Mouse (Mus musculus): ENCODE data around the gene Atp6v0d1. TPM values are rescaled to one million over a fixed set of nuclear protein-coding genes. Genes with fewer than 3 reads are reported as not detected.
A peak's percentile ranks its signal among the peaks of the same experiment; 100 is the strongest.

The Atp6v0d1 gene
- total RNA-seq, 2 experiments from 2014 or later, result 51.7 to 53.4 TPM

DNA sequence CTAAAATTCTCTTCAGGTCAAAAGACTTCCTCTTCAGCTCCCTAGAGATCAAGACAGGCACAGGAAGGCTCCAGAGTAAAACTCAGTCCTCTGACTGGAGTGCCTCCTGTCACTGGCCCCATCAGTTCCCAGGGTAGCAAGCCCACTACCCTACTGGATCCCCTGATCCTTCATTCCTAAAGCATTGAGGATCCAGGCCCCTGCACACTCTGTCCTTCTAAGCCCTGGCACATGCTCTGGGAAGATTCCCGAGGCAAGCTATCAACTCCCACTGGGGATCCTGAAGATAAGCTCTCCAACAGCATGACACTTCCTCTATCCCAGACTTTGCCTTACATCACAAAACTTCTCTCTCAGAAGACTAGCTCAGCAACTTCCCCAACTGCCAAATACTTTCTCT is 22.1 kb downstream of the Atp6v0d1 start:
- DNase-seq, result peak in 1 of 2 experiments; percentile 59
- intact Hi-C loops (cut with DNase I), result no loop called here

DNA sequence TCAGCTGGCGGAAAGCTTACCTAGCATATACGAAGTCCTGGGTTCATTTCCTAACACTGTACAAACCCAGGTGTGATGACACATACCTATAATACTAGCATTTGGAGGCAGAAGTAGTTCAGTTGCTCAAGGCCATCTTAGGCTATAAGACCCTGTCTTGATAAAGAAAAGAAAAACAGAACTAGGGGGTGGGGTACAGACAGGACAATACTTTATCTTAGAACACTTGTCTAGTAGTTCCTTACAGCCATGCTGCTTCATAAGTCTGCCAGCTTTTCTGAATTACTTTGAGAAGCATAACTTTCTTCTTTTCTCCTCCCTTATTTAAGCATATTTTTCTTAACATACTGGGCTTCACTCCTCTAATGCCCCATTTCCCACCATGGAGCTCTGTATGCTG is 23.0 kb downstream of the Atp6v0d1 start:
- DNase-seq, result no peak
- intact Hi-C loops (cut with DNase I), result no loop called here

DNA sequence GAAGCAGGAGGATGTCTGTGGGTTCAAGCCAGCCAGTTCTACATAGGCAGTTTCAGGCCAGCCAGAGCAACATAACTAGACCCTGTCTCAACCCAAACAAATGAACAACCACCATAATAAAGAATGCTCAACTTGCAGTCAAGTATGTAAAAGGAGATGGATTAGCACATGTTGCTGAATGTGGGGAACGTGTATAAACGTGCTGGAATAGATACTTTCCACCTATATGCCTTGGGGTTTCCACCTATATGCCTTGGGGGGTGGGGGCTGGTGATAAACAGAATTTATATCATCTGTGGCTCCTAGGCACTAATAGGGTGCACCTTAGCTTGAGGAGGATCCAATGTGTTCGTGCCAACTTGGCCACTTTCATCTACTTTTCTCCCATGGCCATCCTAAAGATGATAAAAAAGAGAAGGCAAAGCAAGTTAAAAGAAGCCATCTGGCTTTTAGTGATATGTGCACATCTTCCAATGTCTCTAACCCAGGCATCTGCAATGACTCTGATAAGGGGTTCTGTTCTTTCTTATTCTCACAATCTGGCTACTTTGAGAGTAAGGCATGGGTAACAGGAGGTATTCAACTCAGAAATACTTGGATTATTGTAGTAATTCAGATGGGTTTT is 23.7 kb downstream of the Atp6v0d1 start:
- no peak for DNase-seq
- intact Hi-C loops (cut with DNase I), result no loop called here

DNA sequence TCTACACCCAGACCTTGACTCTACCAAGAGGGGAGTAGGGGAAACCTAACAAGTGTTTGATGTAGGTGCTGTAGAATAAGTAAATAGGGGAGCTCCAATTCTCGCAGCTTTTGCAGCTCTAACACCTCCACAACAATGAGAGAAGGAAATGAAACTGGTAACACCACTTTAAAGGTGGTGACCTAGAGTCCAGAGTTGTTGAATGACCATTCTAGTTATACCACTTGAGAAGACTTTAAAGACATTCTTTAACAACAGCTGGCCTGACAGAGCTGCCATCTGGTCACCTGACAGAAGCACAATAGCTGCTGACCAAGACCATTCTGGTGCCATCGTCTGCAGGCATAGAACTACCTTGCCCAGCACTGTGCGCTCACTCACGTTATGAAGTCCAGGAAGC is 26.9 kb downstream of the Atp6v0d1 start:
- no peak for DNase-seq
- intact Hi-C loops (cut with DNase I), result no loop called here

DNA sequence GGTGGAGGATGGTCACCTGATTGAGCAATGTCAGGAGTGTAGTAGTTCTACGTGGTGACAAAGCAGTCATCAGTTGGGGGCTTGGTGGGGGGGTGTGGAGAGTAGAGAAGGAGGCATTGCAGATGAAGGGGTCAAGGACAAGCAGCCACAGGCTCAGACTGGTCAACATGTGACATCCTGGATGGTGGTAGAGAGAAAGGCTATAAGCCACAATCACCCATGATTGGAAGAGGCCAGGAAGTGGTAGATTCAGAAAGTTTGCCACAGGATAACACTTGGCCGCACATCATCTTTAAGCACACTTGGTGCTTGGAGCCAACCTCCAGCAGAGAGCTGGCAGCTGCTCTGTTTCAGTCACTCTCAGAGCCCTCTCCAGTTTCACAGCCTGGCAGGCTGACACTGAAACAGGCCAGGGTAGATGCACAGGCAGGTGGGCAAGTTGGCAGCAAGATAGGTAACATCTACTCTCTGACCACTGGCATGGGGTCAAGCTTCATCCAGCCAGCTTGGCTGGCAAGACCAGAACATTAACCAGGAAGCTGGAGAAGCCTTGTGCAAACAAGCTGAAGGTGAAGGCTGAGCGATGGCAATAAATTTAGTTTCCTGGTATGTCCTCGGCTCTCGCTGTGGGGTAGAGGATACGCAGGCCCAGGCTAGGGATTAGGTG is 28.7 kb downstream of the Atp6v0d1 start:
- no peak for DNase-seq
- intact Hi-C loops (cut with DNase I), result no loop called here

DNA sequence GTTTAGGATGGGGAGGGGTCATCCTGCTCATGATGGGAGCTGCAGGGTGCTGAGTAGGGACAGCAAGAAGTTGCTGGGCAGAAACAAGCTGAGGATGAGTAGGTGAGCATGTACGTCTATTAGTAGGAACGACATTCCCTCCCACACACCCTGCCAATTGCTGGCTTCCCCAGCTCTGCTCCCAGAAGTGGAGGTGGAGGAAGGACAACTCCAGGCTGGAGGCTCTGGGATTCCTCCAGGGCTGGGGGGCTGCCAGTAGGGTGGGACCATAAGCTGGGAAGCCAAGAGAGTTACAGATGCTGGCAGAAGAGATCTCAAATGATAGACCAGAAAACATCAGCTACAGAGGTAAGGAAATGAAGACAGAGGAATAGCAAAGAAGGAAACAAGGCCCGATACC is 29.3 kb downstream of the Atp6v0d1 start:
- DNase-seq, result no peak
- intact Hi-C loops (cut with DNase I), result no loop called here

DNA sequence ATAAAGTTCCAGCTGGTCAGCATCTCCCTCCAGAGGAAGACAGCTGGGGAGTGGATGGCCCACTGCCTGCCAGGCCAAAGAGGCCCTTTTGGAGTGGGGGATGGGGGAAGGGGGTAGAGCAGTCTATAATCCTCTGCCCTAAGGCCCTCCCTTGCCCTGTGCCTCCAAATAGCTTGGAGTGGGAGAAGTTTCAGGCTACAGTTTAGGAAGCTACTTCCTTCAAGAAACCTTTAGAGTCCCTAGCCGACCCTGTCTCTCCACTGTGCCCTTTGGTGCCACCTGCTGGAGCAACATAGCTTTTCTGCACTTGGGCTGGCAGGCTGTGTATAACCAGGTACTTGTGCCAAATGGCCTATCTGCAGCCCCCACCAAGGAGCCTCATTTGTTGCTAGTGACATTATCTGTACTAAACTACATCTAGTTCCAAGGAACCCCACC is 31.9 kb downstream of the Atp6v0d1 start:
- peak; percentile 79 to 82 for DNase-seq
- intact Hi-C loops (cut with DNase I), result loop anchor here (1.0 kb wide), 1 partner anchor 18 kb away; no protein-coding TSS in a partner anchor

DNA sequence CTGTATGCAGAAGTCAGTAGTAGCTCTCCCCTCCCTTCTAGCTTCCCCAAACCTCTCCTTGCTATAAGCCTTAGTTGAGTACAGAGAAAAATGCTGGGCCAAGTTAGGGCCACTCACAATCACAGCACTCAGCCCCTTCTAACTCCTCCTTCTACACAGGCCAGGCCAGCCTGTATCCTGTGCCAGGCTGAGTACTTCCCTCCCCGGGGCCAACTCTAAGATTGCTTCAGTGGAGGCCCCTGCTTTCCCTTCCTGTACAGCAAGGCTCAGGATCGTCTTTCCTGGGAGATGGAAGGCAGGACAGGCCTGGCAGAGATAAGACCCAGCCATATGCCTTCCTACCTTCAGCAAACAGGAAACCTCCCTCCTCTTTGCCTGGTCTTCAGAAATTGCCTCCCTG is 32.4 kb downstream of the Atp6v0d1 start:
- intact Hi-C loops (cut with DNase I), result no loop called here
- no peak for DNase-seq

DNA sequence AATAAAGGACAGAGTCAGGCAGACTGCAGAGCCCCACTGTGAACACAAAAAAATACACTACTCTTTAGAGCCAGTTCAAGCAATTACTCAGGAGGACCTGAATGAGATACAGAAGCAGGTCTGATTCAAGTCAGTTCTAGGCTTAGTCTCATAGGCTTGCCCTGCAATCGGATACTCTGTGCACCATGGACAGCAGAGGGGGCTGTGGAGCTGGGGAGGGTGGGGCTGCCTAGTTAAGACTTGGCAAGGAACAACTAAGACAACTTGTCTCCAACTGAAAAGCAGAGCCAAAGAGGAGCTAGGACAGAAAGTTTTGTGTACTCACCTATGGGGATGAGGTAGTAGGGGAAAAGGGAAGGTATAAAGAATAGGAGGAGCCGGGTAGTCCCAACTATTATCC is 34.1 kb downstream of the Atp6v0d1 start:
- intact Hi-C loops (cut with DNase I), result loop anchor here (1.0 to 2.0 kb wide), 2 partner anchors 23 to 47 kb away; no protein-coding TSS in a partner anchor
- peak; percentile 74 to 75 for DNase-seq

DNA sequence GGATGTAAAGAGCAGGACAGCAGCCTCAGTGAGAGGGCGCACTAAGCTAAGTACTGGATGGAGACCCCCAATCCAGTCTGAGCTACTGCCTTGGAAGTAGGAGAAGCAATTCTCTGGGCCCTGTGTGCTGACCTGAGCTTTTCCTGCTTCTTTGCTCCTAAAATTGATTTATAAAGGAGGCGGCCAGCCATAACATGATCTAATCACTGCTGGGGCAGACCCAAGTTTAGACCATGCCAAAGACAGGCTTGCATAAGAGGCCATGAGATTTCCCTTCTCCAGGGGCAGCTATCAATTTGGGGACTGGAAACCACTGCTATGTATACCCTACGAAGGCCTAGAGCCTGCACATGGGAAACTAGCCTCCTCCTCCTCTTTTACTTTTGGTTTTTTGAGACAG is 36.6 kb downstream of the Atp6v0d1 start:
- intact Hi-C loops (cut with DNase I), result no loop called here
- peak in 1 of 2 experiments; percentile 38 for DNase-seq

DNA sequence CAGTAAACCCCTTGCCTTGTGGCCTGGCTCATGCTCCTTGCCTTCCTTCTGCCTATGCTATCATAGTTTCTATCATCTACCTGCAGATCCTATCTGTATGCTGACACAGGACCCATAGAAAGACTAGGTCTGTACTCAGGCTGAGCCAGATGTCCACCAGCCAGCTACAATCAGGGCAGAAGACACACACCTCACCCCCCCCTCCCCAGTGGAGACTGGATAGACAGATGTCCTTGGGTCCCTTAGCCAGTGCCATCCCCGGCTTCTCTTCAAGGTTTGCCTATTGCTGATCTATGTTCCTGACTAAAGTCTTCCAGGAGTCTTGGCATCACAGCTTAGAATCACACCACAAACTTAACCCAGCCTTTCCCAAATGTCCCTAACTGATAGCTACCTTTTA is 37.6 kb downstream of the Atp6v0d1 start:
- no peak for DNase-seq
- intact Hi-C loops (cut with DNase I), result no loop called here

DNA sequence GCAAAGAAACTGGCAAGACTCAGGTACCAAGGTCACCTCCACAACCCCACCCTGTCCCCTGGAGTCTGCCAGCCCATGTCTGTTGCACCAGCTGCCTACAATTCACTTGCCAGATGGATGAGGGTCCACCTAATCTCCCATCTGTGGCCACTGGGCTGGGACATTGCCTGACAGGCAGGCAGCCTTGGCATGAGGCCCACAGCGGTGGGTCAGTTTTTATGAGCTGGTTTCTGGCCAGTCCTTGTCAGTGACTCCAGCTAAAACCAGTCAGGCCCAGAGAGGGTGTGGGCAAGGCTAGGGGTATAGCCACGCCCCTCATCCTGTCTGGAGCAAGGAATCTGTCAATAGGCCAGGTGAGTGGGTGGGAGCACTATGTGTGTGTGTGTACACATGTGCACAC is 38.7 kb downstream of the Atp6v0d1 start:
- intact Hi-C loops (cut with DNase I), result no loop called here
- DNase-seq, result no peak

DNA sequence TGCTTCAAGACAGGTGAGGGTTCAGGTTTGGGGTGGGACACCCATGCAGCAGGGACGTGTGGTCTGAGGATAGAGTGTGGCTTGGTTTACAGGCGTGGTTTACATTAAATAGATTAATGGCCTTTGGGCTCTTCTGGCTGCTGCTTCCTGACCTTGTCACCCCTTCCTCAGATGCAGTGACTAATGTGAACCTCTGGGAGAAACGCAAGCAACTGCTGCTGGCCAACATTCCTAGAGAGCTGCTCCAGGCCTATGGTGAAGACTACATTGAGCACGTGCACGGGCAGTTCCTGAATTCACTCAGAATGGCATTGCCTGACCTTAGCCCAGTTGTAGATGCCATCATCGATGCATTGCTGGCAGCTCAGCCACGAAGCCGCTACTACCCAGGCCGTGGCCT is 43.0 kb downstream of the Atp6v0d1 start:
- no peak for DNase-seq
- intact Hi-C loops (cut with DNase I), result no loop called here

DNA sequence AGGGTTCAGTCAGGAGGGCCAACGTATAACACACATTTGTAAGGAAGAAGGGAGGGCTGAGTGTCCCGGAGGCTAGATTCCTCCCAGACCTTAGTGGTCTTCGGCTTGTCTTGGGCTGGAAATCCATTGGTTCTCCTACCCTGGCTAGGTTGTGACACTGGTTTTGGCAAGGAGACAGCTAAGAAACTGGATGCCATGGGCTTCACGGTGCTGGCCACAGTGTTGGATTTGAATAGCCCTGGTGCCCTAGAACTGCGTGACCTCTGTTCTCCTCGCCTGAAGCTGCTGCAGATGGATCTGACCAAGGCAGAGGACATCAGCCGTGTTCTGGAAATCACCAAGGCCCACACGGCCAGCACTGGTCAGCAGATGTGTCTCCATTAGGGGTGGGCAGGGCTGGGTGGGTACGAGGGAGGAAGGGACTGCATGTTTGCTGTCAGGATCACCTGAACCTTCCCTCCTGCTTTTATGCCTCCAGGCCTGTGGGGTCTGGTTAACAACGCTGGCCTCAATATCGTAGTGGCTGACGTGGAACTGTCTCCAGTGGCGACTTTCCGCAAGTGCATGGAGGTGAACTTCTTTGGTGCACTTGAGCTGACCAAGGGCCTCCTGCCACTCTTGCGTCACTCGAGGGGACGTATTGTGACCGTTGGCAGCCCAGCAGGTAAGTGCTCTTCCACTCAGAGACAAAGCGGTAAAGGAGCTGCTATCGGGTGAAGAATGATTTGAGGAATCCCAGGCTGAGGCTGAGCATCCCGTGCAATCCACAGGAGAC is 43.7 kb downstream of the Atp6v0d1 start:
- intact Hi-C loops (cut with DNase I), result no loop called here
- no peak for DNase-seq

DNA sequence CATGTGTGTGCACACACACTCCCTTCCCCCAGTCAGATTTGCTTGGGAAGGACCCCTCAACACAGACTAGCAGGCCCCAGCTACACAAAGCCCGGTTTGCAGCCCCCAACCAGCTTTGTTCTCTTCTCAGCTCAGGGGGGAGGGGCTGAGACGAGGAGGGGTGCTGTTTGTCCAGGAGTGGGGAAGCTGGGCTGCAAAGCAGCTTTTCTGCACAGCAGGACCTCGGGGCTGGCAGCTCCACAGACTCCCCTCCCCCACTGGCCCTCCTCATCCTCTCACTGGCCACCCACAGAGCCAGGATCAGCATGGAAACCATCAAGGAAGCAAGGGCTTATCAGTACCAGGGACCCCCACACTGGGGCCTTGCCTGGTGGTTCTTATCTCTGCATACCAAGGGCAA is 44.8 kb downstream of the Atp6v0d1 start:
- DNase-seq, result no peak
- intact Hi-C loops (cut with DNase I), result no loop called here

DNA sequence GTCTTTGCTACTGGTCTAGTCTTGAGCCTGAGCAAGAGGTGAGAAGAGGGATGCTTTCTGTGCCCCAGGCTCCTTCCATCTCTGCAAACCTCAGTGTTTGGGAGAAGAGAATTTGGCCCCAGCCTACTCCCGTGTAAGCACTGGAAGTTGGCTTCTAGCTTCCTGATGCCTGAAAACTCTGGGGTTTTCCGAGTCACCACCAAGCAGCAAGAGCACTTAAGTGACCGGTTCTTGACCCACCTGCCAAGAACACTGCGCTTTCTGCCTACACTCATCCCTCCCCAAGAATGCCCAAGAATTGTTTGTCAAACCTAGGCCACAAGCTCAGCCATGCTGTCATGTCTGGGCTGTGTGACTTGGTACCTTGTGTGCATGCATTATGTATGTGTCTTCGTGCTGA is 45.3 kb downstream of the Atp6v0d1 start:
- intact Hi-C loops (cut with DNase I), result no loop called here

DNA sequence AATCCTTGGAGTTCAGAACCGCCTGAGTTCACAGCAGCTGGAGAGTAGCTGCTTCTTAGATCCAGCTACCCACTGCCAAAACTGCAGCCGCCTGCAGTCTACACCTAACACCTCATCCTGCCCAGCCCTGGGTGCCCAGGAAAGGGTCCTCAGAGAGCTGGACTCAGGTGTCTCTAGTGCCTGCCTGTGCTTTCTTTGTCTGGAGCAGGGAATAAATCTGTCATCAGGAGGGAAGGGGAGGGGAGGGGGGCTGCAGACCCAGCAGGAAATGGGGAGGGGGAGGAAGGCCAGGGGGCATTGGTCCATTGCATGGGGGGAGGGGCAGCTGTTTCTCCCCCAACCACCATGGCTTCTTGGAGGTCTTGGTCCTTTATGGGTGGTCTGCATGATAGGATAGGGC is 46.3 kb downstream of the Atp6v0d1 start:
- intact Hi-C loops (cut with DNase I), result no loop called here

More for the DNA sequence above, 45.3 kb downstream of the Atp6v0d1 start:
- no peak for DNase-seq

DNA sequence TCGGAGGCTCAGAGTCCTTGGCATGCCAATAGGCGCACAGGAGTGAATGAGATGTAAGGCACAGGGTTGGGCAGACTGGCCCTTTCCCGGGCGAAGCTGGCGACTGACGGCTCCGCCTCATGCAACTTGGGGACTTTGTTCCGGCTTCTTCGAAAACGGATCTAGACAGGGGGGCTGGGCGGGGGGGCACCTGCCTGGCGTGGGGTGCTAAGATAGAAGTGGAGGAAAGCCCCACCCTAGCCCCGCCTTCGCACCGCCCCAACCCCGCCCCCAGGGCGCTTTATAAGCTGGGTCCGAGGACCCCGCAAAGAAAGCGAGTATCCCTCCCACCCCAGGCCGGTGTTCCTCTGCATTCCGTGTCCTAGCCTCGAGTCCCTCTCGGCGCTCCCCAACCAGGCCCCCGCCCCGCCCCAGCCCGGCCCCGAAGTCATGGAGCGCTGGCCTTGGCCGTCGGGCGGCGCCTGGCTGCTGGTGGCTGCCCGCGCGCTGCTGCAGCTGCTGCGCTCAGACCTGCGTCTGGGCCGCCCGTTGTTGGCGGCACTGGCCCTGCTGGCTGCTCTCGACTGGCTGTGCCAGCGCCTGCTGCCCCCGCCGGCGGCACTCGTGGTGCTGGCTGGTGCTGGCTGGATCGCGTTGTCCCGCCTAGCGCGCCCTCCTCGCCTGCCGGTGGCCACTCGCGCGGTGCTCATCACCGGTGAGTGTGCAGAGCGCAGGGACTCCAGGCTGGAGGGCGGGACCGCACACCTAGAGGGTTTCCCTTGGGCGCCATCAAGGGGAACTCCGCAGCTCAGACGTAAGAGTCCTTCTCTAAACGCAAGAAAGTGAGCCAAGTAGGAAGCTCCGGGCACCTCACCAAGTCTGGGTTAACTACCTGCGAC is 47.2 kb downstream of the Atp6v0d1 start, which contains the start of gene Hsd11b2:
Hsd11b2 (plus strand) TSS at position 320 of the 878 bp plus-strand sequence.
- intact Hi-C loops (cut with DNase I), result no loop called here
- peak; percentile 33 to 59 for DNase-seq

More for the DNA sequence above, 46.3 kb downstream of the Atp6v0d1 start:
- no peak for DNase-seq

DNA sequence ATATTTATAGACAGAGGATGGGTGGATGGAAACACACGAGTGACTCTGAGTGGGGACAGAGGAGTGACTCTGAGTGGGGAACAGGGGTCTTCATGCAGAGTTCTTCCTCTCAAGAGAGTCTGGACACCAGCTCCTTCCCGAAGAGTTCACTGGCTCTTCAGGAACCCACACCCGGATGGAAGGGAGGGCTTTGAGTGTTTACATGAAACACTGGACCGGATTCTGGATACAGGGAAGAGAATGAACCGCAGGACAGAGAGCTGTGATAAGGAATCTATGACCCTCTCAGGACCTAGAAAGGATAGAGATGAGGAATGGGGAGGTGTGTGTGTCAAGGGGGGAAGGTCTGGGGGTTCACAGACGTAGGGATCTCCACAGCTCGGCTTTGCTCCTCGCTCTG is 48.5 kb downstream of the Atp6v0d1 start:
- intact Hi-C loops (cut with DNase I), result no loop called here
- no peak for DNase-seq

DNA sequence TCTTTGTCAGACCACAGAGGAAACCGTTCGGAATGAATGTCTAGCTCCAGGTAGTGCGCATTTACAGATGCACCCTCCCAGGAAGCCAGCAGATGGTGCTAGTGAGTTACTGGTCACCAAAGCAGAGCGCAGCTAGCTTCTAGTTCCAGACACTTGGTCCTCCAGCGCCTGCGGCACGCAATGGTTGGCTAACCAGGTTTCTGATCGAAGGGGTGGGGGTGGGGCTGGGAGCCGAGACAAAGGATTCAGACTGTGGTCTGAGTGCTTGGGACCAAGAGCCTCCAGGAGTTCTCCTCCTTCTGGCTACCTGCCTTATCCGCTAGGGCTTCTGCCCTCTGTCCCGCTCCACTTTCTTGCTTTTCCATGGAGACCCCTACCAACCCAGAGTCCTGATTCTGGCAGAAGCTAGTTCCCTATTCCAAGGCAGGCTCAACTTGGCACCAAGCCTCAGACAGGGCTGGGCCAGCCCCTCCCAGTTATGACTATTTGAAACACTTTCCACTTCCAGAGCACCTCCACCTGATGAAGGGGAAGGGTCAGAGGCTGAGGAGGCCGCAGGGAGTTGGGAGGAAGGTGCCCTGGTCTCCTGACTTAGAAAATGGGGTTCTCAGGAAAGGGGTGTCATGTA is 49.7 kb downstream of the Atp6v0d1 start:
- intact Hi-C loops (cut with DNase I), result loop anchor here (1.0 kb wide), 2 partner anchors 18 to 38 kb away; no protein-coding TSS in a partner anchor
- peak; percentile 79 for DNase-seq

Measured in heart, postnatal 36 days (tissue).